9 mouse cellular contexts compared by ENCODE assay signal in the genomic region with DNA sequence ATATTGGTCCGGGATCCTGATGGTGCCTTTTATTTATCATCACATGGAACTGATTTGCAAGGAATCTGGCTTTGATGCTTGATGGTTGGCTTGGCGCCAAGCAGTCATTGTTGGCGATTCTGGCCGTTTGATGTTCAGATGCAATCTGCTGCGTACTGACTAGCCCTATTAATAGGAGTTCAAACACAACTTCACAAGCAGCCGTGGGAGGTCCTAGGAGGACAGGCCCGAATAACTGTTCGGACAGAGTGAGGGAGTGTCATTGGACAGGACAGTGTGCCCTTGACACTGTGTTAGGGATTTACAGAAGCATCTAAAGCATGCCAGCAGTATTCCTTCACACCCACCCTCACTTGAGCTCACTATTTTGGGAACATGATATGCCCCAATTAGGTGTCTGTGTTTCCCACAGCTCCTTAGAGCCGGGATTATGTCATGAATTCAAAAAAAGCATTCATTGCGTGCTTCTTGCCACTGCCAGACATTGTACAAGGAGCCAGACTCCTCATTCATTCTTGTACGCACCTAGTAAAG. TPM values are rescaled to one million over a fixed set of nuclear protein-coding genes. Genes with fewer than 3 reads are reported as not detected.
DNase-seq lines count a peak whose midpoint lies in the region; ATAC-seq and TF ChIP-seq lines count a peak whose summit lies in the region.
"Had no signal": no experiment of that assay in that cellular context is flagged by ENCODE, and none has a peak within 500 bp of the region (broad histone marks: within the 10 kb centered on the region; RNA-seq: fewer than 3 reads in every experiment).

No protein-coding gene starts in this region.

- TF ChIP-seq CTCF in heart, adult 2 months (IDR thresholded peaks at IDR 0.05) = no peak

- H3K4me2 ChIP-seq in kidney, embryonic 16.5 days (replicated peaks; ENCODE audit: low read depth, low read length) = no peak overlapping the region

- WGBS in heart, adult 2 months = 21% methylated on average over 11 of the region's 11 CpGs
- WGBS in kidney, embryonic 16.5 days = 62% methylated on average over 11 of the region's 11 CpGs

- no peak for TF ChIP-seq POLR2A in heart, adult 2 months (IDR thresholded peaks at IDR 0.05; ENCODE audit: insufficient read depth, low read depth, low read length)

- intact Hi-C loops in heart, adult 2 months (cut with DNase I) = no loop called here
- intact Hi-C loops in left cerebral cortex, postnatal 25 days (cut with DNase I) = no loop called here

- peak; percentile 21 for DNase-seq in adrenal gland, postnatal 10 days
- DNase-seq in adrenal gland, adult 2 months = no peak
- DNase-seq in Muller cell, postnatal 12 days (ENCODE audit: inconsistent ontology term) = peak; percentile 64
- DNase-seq in heart, adult 2 months = peak; percentile 26 to 43
- peak; percentile 17 to 33 for DNase-seq in left cerebral cortex, postnatal 25 days (ENCODE audit: low spot score in 2 of 2)
- peak; percentile 55 for DNase-seq in testis, postnatal 10 days (ENCODE audit: low spot score)
- DNase-seq in urinary bladder, adult 18-20 months (ENCODE audit: low spot score in 2 of 2) = no peak

- H3K9me3 ChIP-seq in kidney, embryonic 16.5 days (ENCODE audit: low read length) = no peaks in the 10 kb centered on the region

- H3K4me3 ChIP-seq in heart, adult 2 months = no peak overlapping the region
- no peak overlapping the region for H3K4me3 ChIP-seq in kidney, embryonic 16.5 days (ENCODE audit: low read length)

- TF ChIP-seq EP300 in heart, adult 2 months (IDR thresholded peaks at IDR 0.05; ENCODE audit: insufficient read depth, low read depth, low read length) = no peak

- no peaks in the 10 kb centered on the region for H3K79me2 ChIP-seq in heart, adult 2 months (replicated peaks; ENCODE audit: control insufficient read depth, insufficient read depth, low read length)

- H3K4me1 ChIP-seq in heart, adult 2 months (ENCODE audit: control insufficient read depth, insufficient read depth, low read length) = peaks cover 2% of the 10 kb centered on the region; the same call in 1 of the 2 replicates
- no peaks in the 10 kb centered on the region for H3K4me1 ChIP-seq in kidney, embryonic 16.5 days (ENCODE audit: insufficient read depth, low read length)

- H3K27ac ChIP-seq in heart, adult 2 months = no peak overlapping the region; the same call in 1 of the 2 replicates
- H3K27ac ChIP-seq in kidney, embryonic 16.5 days (ENCODE audit: low read length) = no peak overlapping the region
- H3K27ac ChIP-seq: kidney, postnatal 0 days had no signal

- H3K27me3 ChIP-seq in heart, adult 2 months (ENCODE audit: control insufficient read depth, insufficient read depth, low read length) = no peaks in the 10 kb centered on the region
- H3K27me3 ChIP-seq in kidney, embryonic 16.5 days (ENCODE audit: insufficient read depth, low read length) = no peaks in the 10 kb centered on the region

- H3K36me3 ChIP-seq in heart, adult 2 months (ENCODE audit: control insufficient read depth, insufficient read depth, low read length) = no peaks in the 10 kb centered on the region
- H3K36me3 ChIP-seq in kidney, embryonic 16.5 days (ENCODE audit: insufficient read depth, low read length) = no peaks in the 10 kb centered on the region

- no peak; the same call in 1 of the 2 replicates for ATAC-seq in kidney, embryonic 16.5 days (ENCODE audit: low FRiP score, low TSS enrichment)

- H3K9ac ChIP-seq in heart, adult 2 months (ENCODE audit: low read depth, low read length) = no peak overlapping the region
- H3K9ac ChIP-seq in kidney, embryonic 16.5 days (replicated peaks; ENCODE audit: low read length) = no peak overlapping the region

RNA-seq across cellular contexts. Expression of gene S1pr1, which starts 23.0 kb away (rescaled TPM):
- 10 to 100 TPM; 41.8 to 65.7 TPM for total RNA-seq in adrenal gland, postnatal 10 days (2021)
- 10 to 100 TPM; 18.9 to 21.8 TPM for total RNA-seq in adrenal gland, adult 2 months (2021)
- 25.0 and 26.8 TPM in 2 replicates for polyA plus RNA-seq in adrenal gland, adult 2 months (2012; rRNA removed)
- 10 to 100 TPM; 53.8 to 72.1 TPM for total RNA-seq in heart, adult 2 months (2021)
- 67.0 and 90.6 TPM in 2 replicates for polyA plus RNA-seq in heart, adult 2 months (2012; rRNA removed)
- 10 to 100 TPM; 98.8 to 99.4 TPM for total RNA-seq in left cerebral cortex, postnatal 25 days (2021)
- 21.0 and 26.1 TPM in 2 replicates for polyA plus RNA-seq in kidney, embryonic 16.5 days (2015; fragmentation: Nextera tagmentation; extraction: Ambion mirVana)

Comparison
In these comparisons a context has a peak if more than half of its experiments do, and no peak if none do; other contexts are left out.
1. DNase-seq: peak in adrenal gland, postnatal 10 days (single experiment), Muller cell, postnatal 12 days (single experiment), heart, adult 2 months (2 of 2), left cerebral cortex, postnatal 25 days (2 of 2) and testis, postnatal 10 days (single experiment); none in adrenal gland, adult 2 months (single experiment) and urinary bladder, adult 18-20 months (0 of 2).